Mouse (Mus musculus) induced T-regulatory cell, adult 2 months (primary cell): ENCODE measurements around the gene Pskh1.

Experiments used
- DNase-seq: peaks from one replicate; pipeline ENCODE4 v3.0.0-alpha.2; 2012; ENCODE audit warnings: low read depth

Pskh1 gene

DNA sequence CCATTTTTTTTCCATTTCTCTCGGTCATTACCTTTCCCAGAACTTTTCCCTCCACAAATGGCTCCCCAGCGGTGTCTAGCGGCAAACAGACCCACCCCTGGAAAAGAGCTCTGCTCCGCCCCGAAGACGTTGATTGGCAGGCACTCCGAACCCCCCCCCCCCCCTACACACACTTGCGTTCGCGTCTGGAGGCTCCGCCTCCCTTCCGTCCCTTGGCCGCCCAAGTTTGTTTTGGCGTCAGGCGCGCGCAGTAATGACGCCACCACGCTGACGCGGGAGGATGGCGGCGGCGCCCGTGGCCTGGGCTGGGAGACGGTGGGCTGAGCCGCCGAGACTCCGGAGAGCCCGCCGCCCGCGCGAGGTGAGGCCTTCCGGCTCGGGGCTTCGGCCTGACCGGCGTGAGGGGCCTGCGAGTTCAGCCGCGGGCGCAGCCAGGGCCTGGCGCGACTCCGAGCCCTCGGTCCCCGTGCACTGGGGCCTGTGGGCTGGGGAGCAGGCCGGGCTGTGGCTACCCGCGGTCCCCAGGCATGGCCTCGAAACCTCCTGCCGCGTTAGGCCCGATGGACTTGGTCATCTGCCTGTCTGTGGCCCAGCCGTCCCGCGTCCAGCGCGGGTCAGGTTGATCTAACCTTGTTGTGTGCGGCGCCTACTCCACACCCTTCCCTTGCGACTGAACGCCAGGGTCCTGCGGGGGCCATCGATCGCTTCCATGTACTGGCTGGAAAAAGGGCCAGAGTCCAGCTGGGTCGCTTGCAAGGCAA lies at the start of gene Pskh1:
Gene Pskh1 (plus strand): TSS at position 262 of the 761 bp plus-strand sequence.
- DNase-seq = peak; percentile 96

DNA sequence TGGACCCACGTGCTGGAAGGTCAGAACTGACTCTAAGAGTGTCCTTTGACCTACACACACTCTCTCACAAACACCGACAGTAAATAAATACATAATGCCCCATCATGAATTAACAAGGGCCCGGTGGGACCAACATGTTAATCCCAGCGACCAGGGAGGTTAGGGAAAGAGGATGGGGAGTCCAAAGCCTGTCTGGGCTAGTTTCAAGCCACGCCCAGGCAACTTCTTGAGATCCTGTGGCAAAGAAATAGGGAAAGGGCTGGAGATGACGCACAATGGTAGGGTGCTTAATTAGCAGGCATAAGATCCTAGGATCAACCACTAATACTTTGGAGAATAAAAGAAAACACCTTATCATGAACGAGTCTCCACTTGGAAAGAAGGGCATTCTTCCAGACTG lies 49.6 kb upstream of the Pskh1 start:
- DNase-seq = no peak

DNA sequence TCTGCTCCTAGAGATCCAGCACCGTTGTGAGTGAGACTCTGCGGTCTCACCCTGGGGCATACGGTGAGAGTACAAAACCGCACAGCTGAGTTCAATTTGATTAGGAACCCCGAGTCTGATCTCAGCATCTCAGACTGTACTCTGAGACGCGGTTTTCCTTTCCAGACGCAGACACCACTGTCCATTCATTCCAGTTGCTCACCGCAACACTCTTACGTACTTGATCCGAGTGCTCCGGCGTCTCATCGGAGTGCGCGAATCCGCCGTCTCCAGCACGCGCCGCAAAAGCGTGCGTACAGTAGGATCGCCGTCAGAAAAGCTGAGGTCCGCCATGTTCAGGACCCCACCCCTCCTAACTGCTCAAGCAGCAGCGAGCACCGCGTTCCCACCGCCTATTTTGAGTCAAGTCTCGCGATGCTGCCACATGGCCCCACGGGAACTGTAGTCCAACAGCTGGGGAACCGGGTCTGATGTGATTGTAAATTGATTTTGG lies 48.5 kb upstream of the Pskh1 start:
- DNase-seq = peak; percentile 94

DNA sequence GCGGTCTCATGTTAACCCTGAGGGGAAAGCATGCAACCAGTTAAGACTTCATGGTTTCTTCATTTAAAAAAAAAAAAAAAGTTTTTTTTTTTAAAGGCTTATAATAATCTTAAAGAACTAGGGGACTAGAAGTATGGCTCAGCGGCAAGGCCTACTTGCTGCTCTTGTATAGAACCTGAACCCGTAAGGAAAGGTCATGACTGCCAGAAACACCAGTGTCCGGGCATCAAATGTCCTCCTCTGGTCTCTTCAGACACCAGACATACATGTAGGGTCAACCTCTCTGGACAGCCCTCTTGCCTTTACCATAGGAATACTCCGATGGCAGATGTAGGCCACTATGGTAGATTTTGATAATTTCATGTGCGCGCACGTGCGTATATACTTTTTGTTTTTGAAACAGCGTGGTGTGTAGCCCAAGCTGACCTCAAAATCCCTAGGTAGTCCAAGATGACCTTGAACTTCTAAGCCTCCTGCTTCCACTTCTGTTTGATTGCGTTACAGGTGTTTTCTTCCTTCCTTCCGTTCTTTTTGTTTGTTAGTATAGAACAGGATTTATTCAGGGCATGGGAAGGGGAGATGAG lies 48.0 kb upstream of the Pskh1 start:
- no peak for DNase-seq

DNA sequence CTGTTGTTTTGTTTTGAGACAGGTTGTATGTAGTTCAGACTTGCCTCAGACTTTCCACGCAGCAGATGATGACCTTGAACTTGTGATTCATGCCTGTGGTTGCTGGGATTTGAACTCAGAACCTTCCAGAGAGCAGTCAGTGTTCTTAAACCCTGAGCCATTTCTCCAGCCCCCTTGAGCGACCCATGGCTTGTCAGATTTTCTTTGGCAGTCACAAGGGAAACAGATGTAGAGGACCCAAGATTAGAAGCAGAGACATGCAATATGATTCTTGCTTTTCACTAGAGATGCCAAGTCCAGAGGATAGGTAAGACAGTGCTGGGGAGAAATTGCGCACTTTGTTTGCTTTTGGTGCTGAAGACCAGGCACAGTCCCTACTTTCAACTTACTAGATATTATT lies 47.1 kb upstream of the Pskh1 start, which contains the start of gene Cenpt:
Gene Cenpt (minus strand): TSS at position 101 of the 400 bp plus-strand sequence.
- no peak for DNase-seq

DNA sequence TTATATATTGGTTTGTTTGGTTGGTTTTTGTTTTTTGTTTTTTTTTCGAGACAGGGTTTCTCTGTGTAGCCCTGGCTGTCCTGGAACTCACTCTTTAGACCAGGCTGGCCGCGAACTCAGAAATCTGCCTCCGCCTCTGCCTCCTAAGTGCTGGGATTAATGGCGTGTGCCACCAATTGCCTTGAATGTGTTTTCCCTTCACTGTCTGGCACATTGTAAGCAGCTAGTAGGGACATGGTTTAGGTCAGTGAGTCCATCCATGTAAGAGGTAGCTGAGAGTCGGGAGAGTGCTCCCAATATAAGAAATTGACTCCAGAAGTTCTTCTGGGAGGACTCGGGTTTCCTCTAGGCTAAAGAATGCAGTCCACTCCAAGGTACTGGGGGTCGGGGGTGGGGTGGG lies 45.9 kb upstream of the Pskh1 start:
- no peak for DNase-seq

DNA sequence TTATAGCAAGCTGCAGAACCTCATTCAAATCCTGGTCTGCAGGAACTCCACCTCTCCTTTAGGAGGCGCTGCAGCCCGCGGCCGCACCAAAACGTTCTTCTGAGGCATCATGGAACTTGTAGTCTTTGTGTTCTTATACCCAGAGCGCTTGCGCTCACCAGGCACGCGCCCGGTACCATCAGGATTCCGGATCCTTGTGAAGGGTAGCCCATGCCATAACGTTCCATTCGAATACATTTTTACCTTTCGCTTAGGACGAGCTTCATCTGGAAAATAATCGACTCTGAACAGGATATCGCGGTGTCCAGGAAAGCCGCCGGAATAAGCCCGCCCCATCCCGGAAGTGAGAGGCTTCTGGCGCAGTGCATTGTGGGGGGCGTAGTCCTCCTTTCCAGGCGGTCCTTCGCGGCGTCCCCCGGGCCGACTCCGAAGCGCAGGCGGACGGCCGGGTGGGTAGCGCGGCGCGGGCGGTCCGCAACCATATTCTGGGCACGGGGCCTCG lies 45.5 kb upstream of the Pskh1 start, which contains the start of gene Thap11:
Gene Thap11 (plus strand): TSS at position 418 of the 502 bp plus-strand sequence.
- DNase-seq = peak; percentile 97

DNA sequence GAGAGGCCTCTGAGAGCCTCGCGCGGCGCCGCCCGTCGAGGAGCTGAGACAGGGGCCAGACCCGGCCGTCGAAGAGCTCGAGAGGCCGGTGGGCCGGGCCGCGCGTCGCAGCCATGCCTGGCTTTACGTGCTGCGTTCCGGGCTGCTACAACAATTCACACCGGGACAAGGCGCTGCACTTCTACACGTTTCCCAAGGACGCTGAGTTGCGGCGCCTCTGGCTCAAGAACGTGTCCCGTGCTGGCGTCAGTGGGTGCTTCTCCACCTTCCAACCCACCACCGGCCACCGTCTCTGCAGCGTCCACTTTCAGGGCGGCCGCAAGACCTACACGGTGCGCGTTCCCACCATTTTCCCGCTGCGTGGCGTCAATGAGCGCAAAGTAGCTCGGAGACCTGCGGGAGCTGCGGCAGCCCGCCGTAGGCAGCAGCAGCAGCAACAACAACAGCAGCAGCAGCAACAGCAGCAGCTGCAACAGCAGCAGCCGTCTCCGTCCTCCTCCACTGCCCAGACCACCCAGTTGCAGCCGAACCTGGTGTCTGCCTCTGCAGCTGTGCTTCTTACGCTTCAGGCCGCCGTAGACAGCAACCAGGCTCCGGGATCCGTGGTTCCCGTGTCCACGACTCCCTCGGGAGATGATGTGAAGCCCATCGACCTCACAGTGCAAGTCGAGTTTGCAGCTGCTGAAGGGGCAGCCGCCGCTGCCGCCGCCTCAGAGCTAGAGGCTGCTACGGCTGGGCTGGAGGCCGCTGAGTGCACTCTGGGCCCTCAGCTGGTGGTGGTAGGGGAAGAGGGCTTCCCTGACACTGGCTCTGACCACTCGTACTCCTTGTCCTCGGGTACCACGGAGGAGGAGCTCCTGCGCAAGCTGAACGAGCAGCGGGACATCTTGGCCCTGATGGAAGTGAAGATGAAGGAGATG lies 44.7 kb upstream of the Pskh1 start:
- DNase-seq = no peak

DNA sequence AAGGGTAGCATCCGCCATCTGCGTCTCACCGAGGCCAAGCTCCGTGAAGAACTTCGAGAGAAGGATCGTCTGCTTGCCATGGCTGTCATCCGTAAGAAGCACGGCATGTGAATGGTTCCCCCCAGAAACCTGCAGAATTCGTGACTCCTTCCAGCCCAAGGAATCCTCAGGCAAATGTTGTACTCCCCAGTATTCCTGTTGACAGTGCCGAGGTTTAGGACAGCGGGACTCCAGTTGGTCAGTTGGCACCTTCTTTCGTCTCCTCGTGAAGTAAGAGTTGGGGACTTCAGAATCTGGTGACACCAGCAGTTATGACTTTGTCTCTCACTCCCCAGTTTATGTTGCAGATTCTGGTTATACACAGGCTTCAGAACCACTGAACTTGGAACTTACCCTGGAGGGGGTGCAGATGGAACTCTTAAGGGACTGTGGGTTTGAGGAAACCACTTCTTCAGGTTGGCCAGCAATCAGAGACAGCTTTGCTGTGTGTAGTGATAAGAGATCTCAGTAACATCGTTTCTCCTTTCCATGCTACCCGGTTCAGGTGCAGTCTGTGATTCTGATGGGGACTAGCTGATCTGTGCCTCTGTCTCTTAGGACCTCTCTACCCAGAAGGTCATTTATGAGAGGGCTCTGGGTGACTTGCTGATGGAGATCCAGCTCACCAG lies 43.9 kb upstream of the Pskh1 start:
- peak; percentile 41 for DNase-seq

DNA sequence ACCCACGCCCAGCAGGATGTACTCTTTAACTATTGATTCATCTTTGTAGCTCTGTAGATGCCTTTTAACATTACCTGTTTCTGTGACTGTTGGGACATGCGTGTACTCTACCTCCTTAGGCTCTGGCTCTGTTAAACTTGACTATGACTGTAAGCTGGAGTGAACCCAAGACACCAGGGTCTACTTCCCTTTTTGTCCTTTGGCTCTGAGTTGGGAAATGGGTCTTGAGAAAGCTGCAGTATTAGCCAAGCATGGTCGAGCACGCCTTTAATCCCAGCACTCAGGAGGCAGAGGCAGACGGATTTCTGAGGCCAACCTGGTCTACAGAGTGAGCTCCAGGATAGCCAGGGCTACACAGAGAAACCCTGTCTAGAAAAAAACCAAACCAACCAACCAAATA lies 41.7 kb upstream of the Pskh1 start:
- no peak for DNase-seq

DNA sequence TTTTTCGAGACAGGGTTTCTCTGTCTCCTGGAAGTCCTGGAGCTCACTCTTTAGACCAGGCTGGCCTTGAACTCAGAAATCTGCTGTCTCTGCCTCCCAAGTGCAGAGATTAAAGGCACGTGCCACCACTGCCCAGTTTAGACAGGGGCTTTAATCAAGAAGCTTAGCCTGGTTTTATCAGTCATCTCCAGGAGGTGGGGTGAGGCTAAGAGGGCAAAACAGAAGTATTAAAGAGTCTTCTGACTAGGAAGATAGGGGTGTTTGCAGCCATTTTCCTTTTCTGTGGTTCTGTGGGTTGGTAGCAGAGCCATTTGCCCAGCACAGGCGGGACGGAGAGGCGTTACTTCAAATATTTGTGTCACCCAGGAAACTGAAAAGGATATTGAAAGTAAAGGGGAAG lies 40.9 kb upstream of the Pskh1 start:
- peak; percentile 52 for DNase-seq

DNA sequence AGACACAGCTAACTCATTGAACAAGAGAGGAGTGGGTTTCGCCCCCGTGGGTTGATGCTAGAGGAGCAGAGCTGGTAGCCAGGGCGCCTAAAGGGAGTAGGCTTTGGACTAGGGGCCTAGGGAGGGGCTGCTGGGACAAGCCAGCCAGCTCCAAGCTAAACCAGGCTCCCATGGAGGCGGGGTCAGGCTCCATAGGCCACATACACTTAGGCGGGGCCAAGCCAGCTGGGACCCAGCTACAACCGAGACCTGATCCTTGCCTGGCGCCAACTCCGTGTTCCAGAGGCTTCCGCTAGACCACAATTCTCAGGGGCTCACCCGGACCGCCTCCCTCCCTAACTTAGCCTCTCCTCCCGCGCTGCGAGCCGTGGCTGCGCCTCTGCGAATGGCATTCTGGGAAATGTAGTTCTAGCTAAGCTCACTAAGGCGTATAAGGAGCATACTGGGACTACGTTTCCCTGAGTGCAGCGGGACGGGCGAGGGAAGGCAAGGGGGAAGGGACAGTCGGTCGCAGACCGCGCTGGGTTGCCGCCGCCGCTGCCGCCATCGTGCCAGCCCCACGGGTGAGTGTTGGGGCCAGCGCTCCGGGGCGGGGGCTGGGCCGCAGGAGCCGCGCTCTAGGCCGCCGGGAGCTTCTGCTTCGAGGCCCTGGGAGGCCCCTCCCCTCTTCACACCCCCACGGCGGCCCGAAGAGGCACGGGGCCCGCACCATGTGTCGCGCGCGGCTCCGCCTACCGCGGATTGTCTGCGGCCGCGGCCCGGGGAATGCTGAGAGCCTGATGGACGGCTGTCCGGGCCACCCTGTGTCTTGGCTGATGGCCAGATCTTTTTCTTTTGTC lies 39.9 kb upstream of the Pskh1 start, which contains the start of gene Nutf2:
Gene Nutf2 (plus strand): TSS at position 438 of the 839 bp plus-strand sequence.
- DNase-seq = peak; percentile 95

DNA sequence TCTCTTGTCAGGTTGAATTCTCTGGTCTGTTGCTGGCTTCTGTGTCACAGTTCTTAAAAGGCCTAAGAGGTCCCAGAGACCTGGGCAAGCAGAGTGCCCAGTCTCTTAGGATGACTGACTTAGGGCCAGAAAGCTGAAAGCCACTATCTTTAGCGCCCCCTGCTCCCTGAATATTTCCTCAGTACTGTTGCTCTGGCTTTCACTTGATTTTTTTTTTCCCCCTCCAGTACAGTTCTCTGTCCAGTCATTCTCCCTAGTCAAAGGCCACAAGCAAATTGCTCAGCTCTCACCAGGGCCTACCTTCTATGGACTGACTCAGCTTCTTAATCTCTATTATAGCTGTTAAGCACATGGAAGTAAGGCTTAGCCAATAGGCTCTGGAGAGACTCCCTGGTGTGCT lies 38.3 kb upstream of the Pskh1 start:
- peak; percentile 44 for DNase-seq

DNA sequence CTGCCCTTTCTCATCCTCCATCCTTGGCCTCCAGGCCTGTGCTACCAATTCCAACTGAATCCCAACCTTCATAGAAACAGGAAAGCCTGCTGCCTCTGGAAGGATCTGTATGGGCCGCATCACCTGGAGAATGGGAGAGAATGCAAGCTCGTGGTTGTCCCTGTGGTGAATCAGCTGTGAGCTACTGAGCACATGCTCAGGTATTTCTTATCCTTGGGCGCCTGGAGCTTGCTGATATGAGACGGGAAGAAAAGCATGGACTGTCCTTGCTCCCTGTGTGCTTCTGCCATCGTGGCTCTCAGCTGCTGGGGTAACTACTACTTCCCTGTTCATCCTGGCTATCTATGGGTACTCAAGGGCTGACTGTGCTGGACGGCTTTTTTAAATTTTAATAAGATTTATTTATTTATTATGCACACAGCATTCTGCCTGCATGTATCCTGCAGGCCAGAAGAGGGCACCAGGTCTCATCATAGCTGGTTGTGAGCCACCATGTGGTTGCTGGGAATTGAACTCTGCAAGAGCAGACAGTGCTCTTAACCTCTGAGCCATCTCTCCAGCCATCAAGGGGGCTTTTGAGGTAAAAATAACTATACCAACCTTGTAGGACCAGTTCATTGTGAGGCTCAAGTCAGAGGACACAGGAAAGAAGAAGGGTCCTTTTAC lies 33.7 kb upstream of the Pskh1 start:
- DNase-seq = no peak

DNA sequence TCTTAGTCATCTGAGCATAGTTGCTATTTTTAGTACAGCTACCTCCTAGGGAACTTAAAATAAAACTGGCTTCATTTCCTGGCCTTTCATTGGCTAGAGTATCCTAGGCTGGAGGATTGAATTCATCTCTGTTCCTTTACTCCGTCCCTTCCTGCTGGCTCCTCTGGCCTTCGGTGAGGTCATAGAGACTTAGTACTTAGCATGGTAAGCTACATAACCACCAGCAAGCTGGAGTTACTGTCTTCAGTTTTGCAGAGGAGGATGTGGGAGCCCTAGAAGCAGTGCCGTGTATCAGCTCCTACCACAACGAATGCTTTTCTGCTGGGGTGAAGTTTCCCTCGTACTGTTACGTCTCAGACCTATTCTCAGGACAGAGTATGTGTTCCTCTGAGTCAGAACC lies 25.9 kb upstream of the Pskh1 start:
- DNase-seq = no peak

DNA sequence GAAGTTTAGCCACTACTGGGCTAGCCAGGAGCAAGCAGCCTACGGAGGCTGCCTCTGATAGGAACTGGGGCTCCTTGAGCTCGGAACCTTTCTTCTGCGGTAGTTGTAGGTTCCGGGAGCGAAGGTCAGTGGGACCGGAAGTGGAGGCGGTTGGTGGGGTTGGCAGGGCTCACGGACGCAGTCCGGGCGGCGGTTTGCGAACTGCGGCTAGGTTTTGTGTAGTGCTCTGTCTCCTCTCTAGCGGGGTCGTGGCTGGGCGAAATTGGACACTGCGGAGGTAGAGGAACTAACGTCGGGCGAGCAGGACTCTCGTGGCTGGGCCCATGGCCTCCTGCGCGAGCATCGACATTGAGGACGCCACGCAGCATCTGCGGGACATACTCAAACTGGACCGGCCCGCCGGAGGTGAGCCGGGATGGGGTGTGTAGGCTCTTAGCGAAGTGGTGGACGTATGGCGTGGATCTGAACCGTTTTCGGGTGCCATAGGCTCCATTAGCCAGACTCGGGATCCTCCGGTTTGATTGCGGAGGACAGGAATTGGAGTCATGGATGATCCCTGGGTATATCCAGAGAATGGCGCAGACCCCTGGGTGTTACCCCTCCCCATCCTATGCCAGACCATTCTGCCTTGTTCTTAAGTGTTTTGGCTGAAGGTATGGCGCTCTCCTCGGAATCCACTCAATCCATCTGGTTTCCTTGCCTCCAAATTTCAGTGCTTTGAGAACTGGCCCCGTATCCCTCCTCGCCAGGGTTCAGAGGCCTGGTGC lies 19.3 kb upstream of the Pskh1 start, which contains the start of gene Edc4:
Gene Edc4 (plus strand): TSS at position 128 of the 767 bp plus-strand sequence.
- peak; percentile 94 for DNase-seq

DNA sequence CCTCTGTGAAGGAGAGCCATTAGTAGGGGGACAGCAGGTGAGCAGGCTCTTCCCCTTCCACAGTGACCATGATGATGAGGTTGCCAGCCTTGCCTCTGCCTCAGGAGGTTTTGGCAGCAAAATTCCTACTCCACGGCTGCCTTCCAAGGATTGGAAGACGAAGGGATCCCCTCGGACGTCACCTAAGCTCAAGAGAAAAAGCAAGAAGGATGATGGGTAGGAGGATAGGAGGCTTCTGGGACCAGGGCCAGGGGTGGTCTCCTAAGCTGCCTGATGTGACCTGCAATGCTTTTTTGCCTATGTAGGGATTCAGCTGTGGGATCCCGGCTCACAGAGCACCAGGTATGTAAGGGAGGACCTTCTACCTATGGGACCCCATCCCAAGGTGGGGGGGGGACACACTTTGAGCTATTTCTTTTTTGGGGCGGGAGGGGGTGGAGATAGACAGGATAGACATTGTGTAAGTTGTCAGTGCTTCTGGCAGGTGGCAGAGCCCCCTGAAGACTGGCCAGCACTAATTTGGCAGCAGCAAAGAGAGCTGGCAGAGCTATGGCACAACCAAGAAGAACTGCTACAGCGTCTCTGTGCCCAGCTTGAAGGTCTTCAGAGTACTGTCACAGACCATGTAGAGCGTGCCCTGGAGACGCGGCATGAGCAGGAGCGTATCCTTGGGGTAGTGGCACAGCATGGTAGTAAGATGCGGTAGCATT lies 10.3 kb upstream of the Pskh1 start:
- no peak for DNase-seq

DNA sequence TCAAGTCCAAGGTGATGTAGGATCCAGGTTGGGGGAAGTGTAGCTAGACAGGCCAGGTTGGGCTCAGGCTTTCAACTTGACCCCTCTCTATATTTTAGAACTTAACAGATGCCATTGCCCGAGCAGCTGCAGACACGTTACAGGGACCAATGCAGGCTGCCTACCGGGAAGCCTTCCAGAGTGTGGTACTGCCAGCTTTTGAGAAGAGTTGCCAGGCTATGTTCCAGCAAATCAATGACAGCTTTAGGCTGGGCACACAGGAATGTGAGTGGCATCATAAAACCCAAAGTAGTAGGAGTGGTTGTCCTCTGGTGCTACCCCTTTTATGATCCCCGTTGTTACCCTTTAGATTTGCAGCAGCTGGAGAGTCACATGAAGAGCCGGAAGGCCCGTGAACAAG lies 9.4 kb upstream of the Pskh1 start:
- no peak for DNase-seq

DNA sequence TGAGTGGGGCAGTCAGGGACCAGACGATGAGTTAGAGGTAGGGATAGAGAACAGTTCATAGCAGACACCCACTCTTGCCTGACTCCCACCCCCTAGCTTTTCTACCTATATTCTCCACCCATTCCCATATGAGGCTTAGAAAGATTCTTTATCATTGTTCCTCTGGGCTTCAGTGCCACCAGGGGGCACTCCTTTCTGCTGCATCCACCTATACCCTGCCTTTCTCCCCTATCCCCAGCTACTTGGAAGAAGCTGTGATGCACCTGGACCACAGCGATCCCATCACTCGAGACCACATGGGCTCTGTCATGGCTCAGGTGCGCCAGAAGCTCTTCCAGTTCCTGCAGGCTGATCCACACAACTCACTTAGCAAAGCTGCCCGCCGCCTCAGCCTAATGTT lies 7.8 kb upstream of the Pskh1 start:
- DNase-seq = peak; percentile 58
